Mouse (Mus musculus): ENCODE data around the gene Apobec3. TPM values are rescaled to one million over a fixed set of nuclear protein-coding genes. Genes with fewer than 3 reads are reported as not detected.

Apobec3 gene
- polyA plus RNA-seq (2015; fragmentation: Nextera tagmentation; extraction: Ambion mirVana) = 5.1 and 6.4 TPM in 2 replicates

- peak within 1 kb of the TSS; percentile 58 for H3K27ac ChIP-seq (ENCODE audit: low read depth, low read length)
- no peaks in the 10 kb centered on the region for H3K36me3 ChIP-seq (ENCODE audit: control insufficient read depth, insufficient read depth)
- WGBS = 4% methylated on average over 20 of the region's 20 CpGs
- H3K9ac ChIP-seq (ENCODE audit: low read depth, low read length) = peak within 1 kb of the TSS; percentile 43
- TF ChIP-seq CTCF (IDR thresholded peaks at IDR 0.05; ENCODE audit: low read depth) = peak; percentile 86
- peak within 1 kb of the TSS; percentile 47 for H3K4me3 ChIP-seq (ENCODE audit: low read depth, low read length)
- H3K4me2 ChIP-seq (replicated peaks; ENCODE audit: low read depth) = peak within 1 kb of the TSS; percentile 79
- no peaks in the 10 kb centered on the region for H3K27me3 ChIP-seq (replicated peaks; ENCODE audit: control insufficient read depth, insufficient read depth, low read length)
- H3K4me1 ChIP-seq (replicated peaks; ENCODE audit: control insufficient read depth, insufficient read depth, low read length) = no peaks in the 10 kb centered on the region; the same call in 1 of the 2 replicates
- no peaks in the 10 kb centered on the region for H3K9me3 ChIP-seq (ENCODE audit: control insufficient read depth)
- ATAC-seq = peak; percentile 57
Observed at GRCm38 (mm10) chr15:79891436-79892212, at the start of gene Apobec3. Gene Apobec3 (plus strand): TSS chr15:79891659.

DNA sequence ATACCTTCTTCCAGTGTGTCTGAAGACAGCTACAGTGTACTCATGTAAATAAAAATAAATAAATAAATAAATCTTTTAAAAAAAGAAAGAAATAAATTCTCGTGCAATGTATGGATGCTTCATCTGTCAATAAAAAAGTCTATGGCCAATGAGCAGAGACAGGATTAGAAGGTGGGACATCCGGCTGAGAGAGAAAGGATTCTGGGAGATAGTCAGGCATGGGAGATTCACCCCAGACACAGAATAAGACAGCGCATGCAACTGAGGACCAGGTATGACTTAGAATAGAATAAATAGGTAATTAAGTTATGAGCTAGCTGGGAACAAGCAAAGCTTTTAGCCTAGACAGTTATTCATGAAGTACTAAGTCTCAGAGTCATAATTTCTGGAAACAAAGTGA lies 48.5 kb upstream of the Apobec3 start:
- Histone ChIP-seq H3K4me3 (ENCODE audit: low read depth, low read length) (no peak overlapping the region), H3K9ac (ENCODE audit: low read depth, low read length) (no peak overlapping the region), H3K9me3 (ENCODE audit: control insufficient read depth) (no peaks in the 10 kb centered on the region), H3K27ac (ENCODE audit: low read depth, low read length) (no peak overlapping the region), H3K4me1 (replicated peaks; ENCODE audit: control insufficient read depth, insufficient read depth, low read length) (no peaks in the 10 kb centered on the region), H3K36me3 (ENCODE audit: control insufficient read depth, insufficient read depth) (no peaks in the 10 kb centered on the region), H3K27me3 (replicated peaks; ENCODE audit: control insufficient read depth, insufficient read depth, low read length) (no peaks in the 10 kb centered on the region), H3K4me2 (replicated peaks; ENCODE audit: low read depth) (no peak overlapping the region)
- ATAC-seq = no peak
- 84% methylated on average over 3 of the region's 3 CpGs for WGBS
- TF ChIP-seq CTCF (IDR thresholded peaks at IDR 0.05; ENCODE audit: low read depth) = no peak

DNA sequence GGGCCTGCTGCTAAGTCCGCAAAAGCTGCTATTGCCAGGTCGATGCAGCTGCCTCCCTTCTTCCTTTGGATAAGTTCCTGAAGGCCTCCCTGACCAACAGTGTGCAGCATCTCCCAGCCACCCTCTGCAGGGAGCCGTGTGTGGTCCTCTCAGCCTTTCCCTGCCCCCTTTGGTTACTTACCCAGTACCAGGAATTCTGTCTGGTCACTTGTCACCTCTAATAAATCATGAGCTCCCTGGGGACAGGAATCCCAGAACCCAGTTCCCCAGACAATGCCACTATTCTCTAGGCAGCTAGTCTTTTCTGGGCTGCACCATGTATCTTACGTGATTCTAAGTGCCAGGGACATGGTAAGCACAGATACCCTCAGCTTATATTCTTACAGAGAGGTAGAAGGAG lies 45.5 kb upstream of the Apobec3 start:
- Histone ChIP-seq H3K4me1 (replicated peaks; ENCODE audit: control insufficient read depth, insufficient read depth, low read length) (no peaks in the 10 kb centered on the region), H3K4me2 (replicated peaks; ENCODE audit: low read depth) (no peak overlapping the region), H3K4me3 (ENCODE audit: low read depth, low read length) (no peak overlapping the region), H3K27me3 (replicated peaks; ENCODE audit: control insufficient read depth, insufficient read depth, low read length) (no peaks in the 10 kb centered on the region), H3K36me3 (ENCODE audit: control insufficient read depth, insufficient read depth) (no peaks in the 10 kb centered on the region), H3K9me3 (ENCODE audit: control insufficient read depth) (no peaks in the 10 kb centered on the region), H3K9ac (ENCODE audit: low read depth, low read length) (no peak overlapping the region), H3K27ac (ENCODE audit: low read depth, low read length) (no peak overlapping the region)
- no peak for ATAC-seq
- 58% methylated on average over 4 of the region's 4 CpGs for WGBS
- no peak for TF ChIP-seq CTCF (IDR thresholded peaks at IDR 0.05; ENCODE audit: low read depth)

DNA sequence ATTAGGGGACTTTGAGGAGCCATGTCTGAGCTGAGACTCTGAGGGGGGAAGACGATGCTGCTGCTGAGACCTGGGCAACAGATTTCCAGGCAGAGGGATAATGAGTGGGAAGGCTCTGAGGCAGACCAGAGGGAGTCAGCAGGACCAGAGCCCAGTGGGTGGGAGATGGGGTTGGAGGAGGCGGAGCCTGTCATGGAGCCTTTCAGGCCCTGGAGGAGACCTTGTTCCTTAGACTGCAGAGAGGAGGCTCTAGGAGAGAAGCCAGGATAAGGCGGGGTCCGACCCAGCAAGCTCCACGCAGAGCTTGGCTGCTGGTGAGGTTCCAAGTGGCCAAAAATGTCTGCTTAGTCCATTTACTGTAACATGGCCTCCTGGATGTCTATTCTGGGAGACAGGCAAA lies 44.4 kb upstream of the Apobec3 start:
- Histone ChIP-seq H3K4me2 (replicated peaks; ENCODE audit: low read depth) (no peak overlapping the region), H3K27ac (ENCODE audit: low read depth, low read length) (no peak overlapping the region), H3K27me3 (replicated peaks; ENCODE audit: control insufficient read depth, insufficient read depth, low read length) (no peaks in the 10 kb centered on the region), H3K4me3 (ENCODE audit: low read depth, low read length) (no peak overlapping the region), H3K9me3 (ENCODE audit: control insufficient read depth) (no peaks in the 10 kb centered on the region), H3K9ac (ENCODE audit: low read depth, low read length) (no peak overlapping the region), H3K4me1 (replicated peaks; ENCODE audit: control insufficient read depth, insufficient read depth, low read length) (no peaks in the 10 kb centered on the region), H3K36me3 (ENCODE audit: control insufficient read depth, insufficient read depth) (no peaks in the 10 kb centered on the region)
- 36% methylated on average over 5 of the region's 5 CpGs for WGBS
- no peak for TF ChIP-seq CTCF (IDR thresholded peaks at IDR 0.05; ENCODE audit: low read depth)
- no peak for ATAC-seq

DNA sequence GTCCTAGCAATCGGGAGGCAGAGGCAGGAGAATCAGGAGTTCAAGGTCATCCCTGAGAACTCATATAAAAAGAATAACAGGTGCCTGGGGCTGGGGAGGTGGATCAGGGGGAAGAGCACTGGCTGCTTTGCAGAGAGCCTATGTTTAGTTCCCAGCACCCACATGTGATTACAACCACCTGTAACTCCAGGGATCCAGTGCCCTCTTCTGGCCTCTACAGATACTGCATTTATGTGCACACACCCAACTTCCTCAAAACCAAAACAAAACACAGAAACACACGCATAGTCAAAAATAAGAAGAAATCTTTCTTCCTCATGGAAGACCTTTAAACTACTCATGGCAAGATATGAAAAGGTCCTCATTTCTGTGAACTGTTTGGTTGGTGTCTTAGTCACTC lies 41.3 kb upstream of the Apobec3 start:
- TF ChIP-seq CTCF (IDR thresholded peaks at IDR 0.05; ENCODE audit: low read depth) = no peak
- no peak for ATAC-seq
- WGBS = 88% methylated on average over 2 of the region's 2 CpGs
- Histone ChIP-seq H3K4me2 (replicated peaks; ENCODE audit: low read depth) (no peak overlapping the region), H3K36me3 (ENCODE audit: control insufficient read depth, insufficient read depth) (no peaks in the 10 kb centered on the region), H3K9me3 (ENCODE audit: control insufficient read depth) (no peaks in the 10 kb centered on the region), H3K4me3 (ENCODE audit: low read depth, low read length) (no peak overlapping the region), H3K4me1 (replicated peaks; ENCODE audit: control insufficient read depth, insufficient read depth, low read length) (no peaks in the 10 kb centered on the region), H3K27ac (ENCODE audit: low read depth, low read length) (no peak overlapping the region), H3K27me3 (replicated peaks; ENCODE audit: control insufficient read depth, insufficient read depth, low read length) (no peaks in the 10 kb centered on the region), H3K9ac (ENCODE audit: low read depth, low read length) (no peak overlapping the region)

DNA sequence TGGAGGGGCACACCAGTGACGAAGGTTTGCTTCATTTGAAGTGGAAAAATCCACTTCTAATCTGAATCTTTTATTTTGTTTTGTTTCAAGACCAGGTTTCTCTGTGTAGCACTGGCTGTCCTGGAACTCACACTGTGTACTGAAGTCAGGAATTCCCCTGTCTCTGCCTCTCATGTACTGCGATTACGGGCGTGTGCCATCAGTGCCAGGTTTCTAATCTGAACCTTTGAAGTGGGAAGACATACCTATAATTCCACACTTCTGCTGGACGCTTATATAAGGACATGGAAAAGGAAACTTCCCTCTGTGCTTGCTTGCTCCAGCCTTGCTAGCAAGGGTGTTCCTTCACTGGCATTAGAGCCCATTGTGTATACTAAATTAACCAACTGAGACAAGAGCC lies 32.5 kb upstream of the Apobec3 start:
- Histone ChIP-seq H3K36me3 (ENCODE audit: control insufficient read depth, insufficient read depth) (no peaks in the 10 kb centered on the region), H3K4me2 (replicated peaks; ENCODE audit: low read depth) (no peak overlapping the region), H3K27ac (ENCODE audit: low read depth, low read length) (no peak overlapping the region), H3K27me3 (replicated peaks; ENCODE audit: control insufficient read depth, insufficient read depth, low read length) (no peaks in the 10 kb centered on the region), H3K9me3 (ENCODE audit: control insufficient read depth) (no peaks in the 10 kb centered on the region), H3K9ac (ENCODE audit: low read depth, low read length) (no peak overlapping the region), H3K4me3 (ENCODE audit: low read depth, low read length) (no peak overlapping the region), H3K4me1 (replicated peaks; ENCODE audit: control insufficient read depth, insufficient read depth, low read length) (no peaks in the 10 kb centered on the region)
- 77% methylated on average over 5 of the region's 5 CpGs for WGBS
- no peak for ATAC-seq
- no peak for TF ChIP-seq CTCF (IDR thresholded peaks at IDR 0.05; ENCODE audit: low read depth)

All from intestine, postnatal 0 days (tissue).